In genomic region chr16:22410000-22410399, GRCm38 (mm10) we compare ENCODE assay signal across 16 mouse cellular contexts.
"Had no signal": no experiment of that assay in that cellular context is flagged by ENCODE, and none has a peak within 500 bp of the region (broad histone marks: within the 10 kb centered on the region; RNA-seq: fewer than 3 reads in every experiment).

No protein-coding gene starts in this region.

- DNase-seq: kidney, adult 2 months; kidney, postnatal 14 days; lung, postnatal 14 days; midbrain, embryonic 14.5 days; right cerebral cortex, adult 18-20 months; thymus, adult 18-20 months; thymus, postnatal 14 days had no signal

- H3K9ac ChIP-seq: kidney, embryonic 15.5 days; lung, embryonic 15.5 days; neural tube, embryonic 15.5 days had no signal

- H3K36me3 ChIP-seq: neural tube, embryonic 15.5 days had no signal

- H3K4me3 ChIP-seq: kidney, embryonic 15.5 days; left cerebral cortex, adult 2 months; limb, embryonic 10.5 days; lung, embryonic 15.5 days; midbrain, embryonic 10.5 days; myocyte; neural tube, embryonic 15.5 days had no signal

- H3K27me3 ChIP-seq: kidney, embryonic 15.5 days; lung, embryonic 15.5 days; neural tube, embryonic 15.5 days had no signal

- H3K27ac ChIP-seq: kidney, embryonic 15.5 days; left cerebral cortex, adult 2 months; limb, embryonic 10.5 days; lung, embryonic 15.5 days; macrophage; midbrain, embryonic 10.5 days; neural tube, embryonic 15.5 days had no signal

- H3K9me3 ChIP-seq: kidney, embryonic 15.5 days; limb, embryonic 10.5 days; lung, embryonic 15.5 days; midbrain, embryonic 10.5 days; neural tube, embryonic 15.5 days had no signal

- H3K4me2 ChIP-seq: kidney, embryonic 15.5 days; lung, embryonic 15.5 days; neural tube, embryonic 15.5 days had no signal

- ATAC-seq: intestine, embryonic 16.5 days had no signal
